Mouse (Mus musculus) brown adipose tissue, adult 24 weeks (tissue): ENCODE results near the gene Poc5. TPM values are rescaled to one million over a fixed set of nuclear protein-coding genes. Genes with fewer than 3 reads are reported as not detected.

Experiments used
- H3K27ac ChIP-seq: fragments of 200-500 bp; replicated peaks from 2 replicates; pipeline ENCODE4 v1.5.1; 2012; ENCODE audit warnings: low read depth, mild to moderate bottlenecking, low read length
- H3K4me1 ChIP-seq: fragments of 200-500 bp; 2 replicates; pipeline ENCODE4 v1.6.1; 2012; ENCODE audit warnings: low read length, mixed read lengths; ENCODE audit not compliant: control insufficient read depth, insufficient read depth, insufficient read length
- H3K4me3 ChIP-seq: fragments of 200-500 bp; 2 replicates; pipeline ENCODE4 v1.5.1; 2012; ENCODE audit warnings: low read depth, mild to moderate bottlenecking, low read length, moderate library complexity; ENCODE audit not compliant: insufficient read depth
- polyA plus RNA-seq: library from polyadenylated mRNA; stranded (reverse); fragments of >200 nt; gene quantifications from 2 replicates; pipeline ENCODE4 v1.2.4, GENCODE M21; 2012; ENCODE audit not compliant: missing spikeins, insufficient read depth, insufficient read length

Gene Poc5
- polyA plus RNA-seq, 1 experiment: 7.3 TPM

DNA sequence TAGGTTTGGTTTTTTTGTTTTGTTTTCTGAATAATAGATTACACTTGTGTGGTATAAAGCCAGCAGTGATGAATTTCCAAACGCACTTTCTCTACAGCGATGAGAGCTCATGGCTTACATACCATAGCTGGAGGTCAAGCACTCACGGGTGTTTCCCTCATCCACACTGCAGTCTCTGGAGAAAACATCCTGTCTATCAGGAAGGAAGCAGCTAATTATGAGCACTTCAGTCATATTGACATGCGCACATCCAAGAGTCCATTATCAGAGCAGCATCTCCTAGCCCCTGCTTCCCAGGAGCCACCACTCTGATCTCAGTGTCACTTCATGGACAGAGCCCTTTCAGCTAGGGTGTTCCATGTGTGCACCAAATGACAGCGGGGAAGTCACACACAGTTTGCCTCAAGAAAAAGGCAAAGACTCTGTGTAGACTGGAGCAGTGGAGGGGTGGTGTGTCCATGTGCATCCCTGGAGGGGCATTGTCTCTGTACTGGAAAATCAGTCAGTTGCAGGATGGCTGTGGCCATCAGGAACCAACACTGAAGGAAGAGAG lies 29.2 kb downstream of the Poc5 start:
- no peak overlapping the region for H3K27ac ChIP-seq

GRCm38 (mm10) chr13:96418487-96418886 lies 30.4 kb downstream of the Poc5 start:
- 0 out of 2 replicates have a peak, but pooled peaks cover 2% of the 10 kb centered on the region for H3K4me1 ChIP-seq
- no peak overlapping the region for H3K27ac ChIP-seq
- no peak overlapping the region for H3K4me3 ChIP-seq

More for the DNA sequence above, 29.2 kb downstream of the Poc5 start:
- Histone ChIP-seq H3K4me1 (0 out of 2 replicates have a peak, but pooled peaks cover 2% of the 10 kb centered on the region), H3K4me3 (no peak overlapping the region)

- no peak overlapping the region for H3K27ac ChIP-seq
- H3K4me1 ChIP-seq: 0 out of 2 replicates have a peak, but pooled peaks cover 2% of the 10 kb centered on the region
Measured at GRCm38 (mm10) chr13:96421230-96421629, 33.1 kb downstream of the Poc5 start.

DNA sequence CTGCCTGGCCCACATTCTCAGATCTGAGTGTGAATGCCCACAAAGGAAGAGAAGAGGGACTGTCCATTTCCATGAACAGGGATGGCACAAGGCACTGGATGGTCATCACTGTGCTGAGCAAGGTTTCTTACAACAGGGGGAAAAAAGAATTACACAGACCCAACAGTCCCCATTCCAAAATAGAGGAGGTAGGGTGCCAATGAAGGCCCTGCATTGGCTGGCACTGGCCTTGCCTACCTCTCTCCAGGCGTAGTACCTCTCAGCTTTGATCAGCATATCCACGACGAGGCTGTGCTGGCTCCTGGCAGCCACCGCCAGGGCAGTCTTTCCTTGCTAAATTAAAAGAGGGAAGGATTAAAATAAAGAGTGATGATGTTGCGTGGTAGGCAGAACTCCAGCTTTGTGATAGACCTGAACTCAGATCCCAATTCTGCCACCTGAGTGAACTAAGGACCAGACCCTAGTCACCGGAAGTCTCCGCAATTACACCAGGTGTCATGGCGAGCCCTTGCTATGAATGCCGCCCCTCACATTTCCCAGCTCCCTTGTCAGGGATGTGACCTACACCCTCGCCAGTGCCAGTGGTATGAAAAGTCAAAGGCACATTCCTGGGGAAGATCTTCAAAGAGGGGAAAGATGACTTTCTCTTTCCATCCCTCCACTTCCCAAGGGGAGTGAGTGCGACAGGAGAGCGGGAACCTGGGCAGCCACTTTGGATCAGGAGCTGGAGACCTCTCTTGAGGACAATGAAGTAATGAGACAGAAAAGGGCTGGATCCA lies 36.6 kb downstream of the Poc5 start:
- H3K4me3 ChIP-seq: no peak overlapping the region
- no peaks in the 10 kb centered on the region for H3K4me1 ChIP-seq
- no peak overlapping the region for H3K27ac ChIP-seq

More at GRCm38 (mm10) chr13:96421230-96421629, 33.1 kb downstream of the Poc5 start:
- no peak overlapping the region for H3K4me3 ChIP-seq

DNA sequence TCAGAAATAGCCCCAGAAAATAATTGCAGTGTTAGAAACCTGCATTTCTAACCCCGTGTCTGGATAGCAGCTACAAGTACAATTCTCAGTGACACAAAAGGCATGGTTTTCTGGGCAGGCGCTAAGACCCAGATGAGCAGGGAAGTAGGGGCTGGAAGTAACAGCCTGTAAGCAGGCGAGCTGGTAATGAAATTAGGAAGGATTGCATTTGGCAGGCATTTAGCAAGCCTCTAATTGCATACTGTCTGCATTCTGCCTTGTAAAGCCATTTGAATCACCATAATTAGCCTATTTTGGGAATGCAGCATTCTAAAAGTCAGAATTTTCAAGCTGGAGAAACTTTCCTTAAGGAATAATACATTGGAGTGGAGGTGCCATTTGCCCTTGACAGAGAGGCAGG lies 38.0 kb downstream of the Poc5 start:
- H3K4me1 ChIP-seq: no peaks in the 10 kb centered on the region
- no peak overlapping the region for H3K27ac ChIP-seq
- H3K4me3 ChIP-seq: no peak overlapping the region

DNA sequence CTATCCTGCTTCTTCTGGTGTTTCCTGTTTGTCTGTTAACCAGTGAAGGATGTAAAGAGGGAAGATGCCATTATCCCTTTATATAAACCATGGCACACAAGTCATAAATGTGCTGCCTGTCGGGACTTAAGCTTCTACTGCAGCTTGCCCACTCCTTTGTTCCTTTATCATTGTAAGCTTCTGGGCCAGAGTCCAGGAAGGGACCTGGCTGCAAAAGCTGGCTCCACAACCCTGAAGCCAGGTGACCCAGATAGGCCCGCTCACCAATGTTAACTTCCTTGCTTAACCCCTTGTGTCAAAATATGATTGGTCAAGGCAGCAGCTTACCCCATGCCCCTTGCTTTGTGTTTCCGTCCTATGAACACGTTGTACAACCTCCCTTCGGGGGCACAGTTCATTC lies 40.4 kb downstream of the Poc5 start:
- no peak overlapping the region for H3K4me3 ChIP-seq
- no peak overlapping the region for H3K27ac ChIP-seq
- peaks cover 3% of the 10 kb centered on the region; the same call in 1 of the 2 replicates for H3K4me1 ChIP-seq

DNA sequence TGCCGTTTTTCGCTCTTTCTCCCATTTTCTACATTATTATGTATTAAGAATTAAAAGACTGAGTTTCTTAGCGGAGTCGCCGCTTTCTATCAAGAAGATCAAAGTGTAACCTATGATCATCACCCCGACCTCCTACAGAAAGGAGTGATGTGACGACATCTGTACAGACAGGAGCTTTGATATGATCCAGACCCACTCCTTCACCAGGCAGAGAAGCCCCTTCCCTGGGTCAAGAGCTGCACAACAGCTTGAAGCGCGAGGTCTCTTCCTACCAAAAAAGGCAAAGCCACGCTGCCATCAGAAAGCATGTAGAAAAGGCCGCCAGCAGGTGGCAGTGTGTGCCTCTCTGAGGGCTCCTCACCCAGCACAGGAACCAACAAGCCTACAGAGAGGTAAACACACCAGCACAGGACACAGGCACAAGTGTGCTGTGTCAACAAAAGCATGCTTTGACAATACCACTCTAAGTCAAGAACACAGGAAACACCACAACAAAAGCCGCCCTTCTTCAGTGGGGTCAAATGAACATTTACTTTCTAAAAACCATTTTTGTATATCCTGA lies 43.6 kb downstream of the Poc5 start:
- no peak overlapping the region for H3K4me3 ChIP-seq
- H3K27ac ChIP-seq: no peak overlapping the region

GRCm38 (mm10) chr13:96432376-96432811 lies 44.3 kb downstream of the Poc5 start:
- no peak overlapping the region for H3K27ac ChIP-seq
- H3K4me1 ChIP-seq: peaks cover 8% of the 10 kb centered on the region; the same call in 1 of the 2 replicates
- no peak overlapping the region for H3K4me3 ChIP-seq

More for the DNA sequence above, 43.6 kb downstream of the Poc5 start:
- peaks cover 8% of the 10 kb centered on the region; the same call in 1 of the 2 replicates for H3K4me1 ChIP-seq

- Histone ChIP-seq H3K4me3 (no peak overlapping the region), H3K4me1 (peaks cover 8% of the 10 kb centered on the region; the same call in 1 of the 2 replicates), H3K27ac (no peak overlapping the region)
Measured at GRCm38 (mm10) chr13:96433041-96433440, 44.9 kb downstream of the Poc5 start.

DNA sequence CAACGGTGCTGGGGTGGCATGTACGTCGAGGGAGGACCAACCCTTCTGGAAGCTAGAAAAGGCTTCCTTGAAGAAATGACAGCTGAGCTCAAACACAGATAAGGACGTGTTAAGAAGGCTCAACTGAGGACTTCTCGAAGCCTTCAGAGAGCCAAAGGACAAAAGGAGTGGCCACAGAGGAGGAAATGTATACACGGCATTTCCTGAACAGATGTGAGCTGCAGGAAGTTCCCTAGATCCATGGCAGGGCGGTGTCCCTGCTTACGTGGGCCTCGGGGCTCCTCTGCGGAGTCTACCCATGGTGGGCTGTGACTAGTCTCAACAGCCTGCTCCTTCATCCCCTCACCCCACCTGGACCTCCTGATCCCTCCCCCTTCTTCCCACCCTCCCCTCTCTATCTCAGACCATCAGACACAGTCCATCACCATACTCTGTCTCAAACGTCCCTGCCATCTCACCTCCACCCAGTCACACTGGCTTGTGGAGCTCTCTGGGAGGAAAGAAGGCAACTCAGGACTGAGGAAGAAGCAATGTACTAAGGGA lies 45.6 kb downstream of the Poc5 start:
- Histone ChIP-seq H3K4me1 (peaks cover 8% of the 10 kb centered on the region; the same call in 1 of the 2 replicates), H3K27ac (no peak overlapping the region)

DNA sequence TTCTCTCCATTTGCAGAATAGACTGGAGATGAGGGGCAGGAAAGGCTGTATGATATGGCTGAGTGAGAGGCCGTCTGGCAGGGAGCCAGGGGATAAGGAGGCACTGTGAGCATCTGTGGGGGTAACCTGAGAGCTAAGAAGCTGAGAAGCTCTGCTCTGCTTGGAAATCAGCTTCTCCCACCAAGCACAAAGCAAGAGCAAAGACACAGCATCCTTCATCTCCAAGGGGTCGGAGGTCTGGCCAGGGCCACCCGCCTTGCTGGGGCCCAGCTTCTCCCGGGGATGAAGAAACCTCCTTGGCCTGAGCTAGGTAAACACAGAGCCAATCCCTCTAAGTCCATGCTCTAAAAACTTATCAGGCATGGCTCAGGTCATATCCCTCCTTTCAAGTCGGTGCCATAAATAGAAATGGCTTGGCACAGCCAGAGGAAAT lies 46.8 kb downstream of the Poc5 start:
- H3K27ac ChIP-seq: no peak overlapping the region
- no peak overlapping the region for H3K4me3 ChIP-seq

More for the DNA sequence above, 45.6 kb downstream of the Poc5 start:
- no peak overlapping the region for H3K4me3 ChIP-seq

GRCm38 (mm10) chr13:96435793-96436192 lies 47.7 kb downstream of the Poc5 start:
- H3K27ac ChIP-seq: no peak overlapping the region
- H3K4me3 ChIP-seq: no peak overlapping the region
- H3K4me1 ChIP-seq: peaks cover 8% of the 10 kb centered on the region; the same call in 1 of the 2 replicates

More for the DNA sequence above, 46.8 kb downstream of the Poc5 start:
- H3K4me1 ChIP-seq: peaks cover 8% of the 10 kb centered on the region; the same call in 1 of the 2 replicates

DNA sequence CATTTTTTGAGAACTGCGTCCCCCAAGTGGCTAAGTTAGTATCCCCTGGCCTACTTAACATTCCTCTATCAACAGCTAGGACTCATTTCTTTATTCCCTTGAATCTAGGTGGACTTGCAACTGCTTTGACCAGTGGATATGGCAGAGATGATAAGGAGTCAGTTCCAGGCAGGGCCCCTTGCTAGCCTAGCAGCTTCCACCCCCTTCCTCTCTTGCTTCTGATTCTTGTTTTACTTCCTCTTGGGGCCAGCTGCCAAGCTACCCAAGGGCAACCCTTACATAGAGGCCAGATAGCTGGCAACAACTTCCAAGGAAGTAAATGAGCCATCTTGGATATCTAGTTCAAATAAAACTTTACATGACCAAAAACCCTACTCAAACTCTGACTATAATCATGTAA lies 48.8 kb downstream of the Poc5 start:
- peaks cover 8% of the 10 kb centered on the region; the same call in 1 of the 2 replicates for H3K4me1 ChIP-seq
- H3K27ac ChIP-seq: no peak overlapping the region
- no peak overlapping the region for H3K4me3 ChIP-seq

- no peak overlapping the region for H3K27ac ChIP-seq
- H3K4me3 ChIP-seq: no peak overlapping the region
- no peaks in the 10 kb centered on the region for H3K4me1 ChIP-seq
Measured at GRCm38 (mm10) chr13:96440436-96440835, 52.3 kb downstream of the Poc5 start.
